Mouse (Mus musculus) CH12.LX (cell line): ENCODE data around the gene Sik3. TPM values are rescaled to one million over a fixed set of nuclear protein-coding genes. Genes with fewer than 3 reads are reported as not detected.

ENCODE experiments used
- DNase-seq: peaks from one replicate; pipeline ENCODE4 v3.0.0-alpha.2; 2013; ENCODE audit errors: extremely low read depth
- H3K27ac ChIP-seq: 2 replicates; pipeline ENCODE4 v1.5.1; 2012; ENCODE audit warnings: low read depth, mild to moderate bottlenecking, control low read depth, moderate library complexity; ENCODE audit not compliant: insufficient read depth
- H3K27me3 ChIP-seq: replicated peaks from 2 replicates; pipeline ENCODE3; 2012; ENCODE audit warnings: inconsistent platforms
- H3K36me3 ChIP-seq, 2 experiments: replicated peaks in 1 of 2; 2 replicates each; pipeline versions ENCODE3 to v1.6.1; 2012; ENCODE audit warnings: inconsistent platforms in 1 of 2, low read length in 1 of 2, mild to moderate bottlenecking in 1 of 2, mixed read lengths in 1 of 2, moderate library complexity in 1 of 2; ENCODE audit not compliant: control insufficient read depth in 1 of 2, insufficient read depth in 1 of 2
- H3K4me1 ChIP-seq, 2 experiments: 2 replicates each; pipeline ENCODE4 v1.6.1; 2012; ENCODE audit warnings: inconsistent platforms in 1 of 2, moderate library complexity in 1 of 2; ENCODE audit not compliant: insufficient read depth in 2 of 2, control insufficient read depth in 1 of 2
- H3K4me2 ChIP-seq: 2 replicates; pipeline ENCODE4 v1.6.1; 2012; ENCODE audit warnings: low read depth, mild to moderate bottlenecking, control low read depth; ENCODE audit not compliant: poor library complexity, insufficient read depth, severe bottlenecking
- H3K4me3 ChIP-seq, 3 experiments: fragments of 150-350 bp in 1 of 3; sonication (generic) in 1 of 3; replicated peaks in 1 of 3; 2 replicates each; pipeline versions ENCODE3 to v1.5.1; 2011 to 2012; ENCODE audit warnings: low read depth in 2 of 3, low read length in 2 of 3, mild to moderate bottlenecking in 2 of 3, moderate library complexity in 2 of 3, control low read depth in 1 of 3, improper control_type of control experiment in 1 of 3, inconsistent platforms in 1 of 3, mixed read lengths in 1 of 3; ENCODE audit not compliant: poor library complexity in 1 of 3
- H3K79me2 ChIP-seq: replicated peaks from 2 replicates; pipeline ENCODE4 v1.6.1; 2012; ENCODE audit warnings: mild to moderate bottlenecking, moderate library complexity; ENCODE audit not compliant: control insufficient read depth, poor library complexity, insufficient read depth, severe bottlenecking; ENCODE audit errors: extremely low read depth
- H3K9ac ChIP-seq: 2 replicates; pipeline ENCODE4 v1.6.1; 2012; ENCODE audit warnings: low read depth, mild to moderate bottlenecking, control low read depth, moderate library complexity; ENCODE audit not compliant: insufficient read depth
- H3K9me3 ChIP-seq: replicated peaks from 2 replicates; pipeline ENCODE3; 2012; ENCODE audit warnings: low read length, inconsistent platforms, mixed read lengths
- BHLHE40 ChIP-seq: IDR thresholded peaks from 2 replicates; pipeline ENCODE4 v1.6.1; 2011; ENCODE audit warnings: mild to moderate bottlenecking, low read depth, low read length, improper control_type of control experiment
- CHD1 ChIP-seq: IDR thresholded peaks from 2 replicates; pipeline ENCODE4 v1.6.1; 2012; ENCODE audit warnings: low read depth, low read length, improper control_type of control experiment, inconsistent platforms
- CHD2 ChIP-seq: IDR thresholded peaks from 2 replicates; pipeline ENCODE4 v1.6.1; 2011; ENCODE audit warnings: low read length, improper control_type of control experiment
- CTCF ChIP-seq, 2 experiments: IDR thresholded peaks in 1 of 2; conservative IDR thresholded peaks in 1 of 2; 2 replicates each; pipeline ENCODE4 v1.5.1; 2011 to 2012; ENCODE audit warnings: low read depth in 2 of 2, low read length in 2 of 2, improper control_type of control experiment in 1 of 2, inconsistent platforms in 1 of 2, mild to moderate bottlenecking in 1 of 2, moderate library complexity in 1 of 2
- ETS1 ChIP-seq: conservative IDR thresholded peaks from 2 replicates; pipeline ENCODE4 v1.6.1; 2012; ENCODE audit warnings: low read depth, mild to moderate bottlenecking, inconsistent platforms, low read length, improper control_type of control experiment, moderate library complexity
- JUN ChIP-seq: IDR thresholded peaks from 2 replicates; pipeline ENCODE4 v1.6.1; 2011; ENCODE audit warnings: low read depth, mild to moderate bottlenecking, low read length, improper control_type of control experiment, moderate library complexity; ENCODE audit not compliant: insufficient read depth
- JUND ChIP-seq: conservative IDR thresholded peaks from 2 replicates; pipeline ENCODE4 v1.6.1; 2011; ENCODE audit warnings: low read depth, low read length, improper control_type of control experiment
- MAFK ChIP-seq: IDR thresholded peaks from 2 replicates; pipeline ENCODE4 v1.6.1; 2011; ENCODE audit warnings: low read length, improper control_type of control experiment; ENCODE audit not compliant: insufficient replicate concordance
- MAX ChIP-seq: IDR thresholded peaks from 2 replicates; pipeline ENCODE4 v1.6.1; 2011; ENCODE audit warnings: low read length, improper control_type of control experiment
- MAZ ChIP-seq: IDR thresholded peaks from 2 replicates; pipeline ENCODE4 v1.6.1; 2012; ENCODE audit warnings: low read depth, mild to moderate bottlenecking, inconsistent platforms, low read length, improper control_type of control experiment, moderate library complexity
- MEF2A ChIP-seq: IDR thresholded peaks from 2 replicates; pipeline ENCODE4 v1.6.1; 2014; ENCODE audit warnings: low read depth, mild to moderate bottlenecking, inconsistent platforms, low read length, improper control_type of control experiment, borderline replicate concordance
- MXI1 ChIP-seq: IDR thresholded peaks from 2 replicates; pipeline ENCODE4 v1.6.1; 2011; ENCODE audit warnings: mild to moderate bottlenecking, low read depth, low read length, improper control_type of control experiment
- MYC ChIP-seq: IDR thresholded peaks from 2 replicates; pipeline ENCODE4 v1.6.1; 2011; ENCODE audit warnings: low read depth, mild to moderate bottlenecking, improper control_type of control experiment, low read length
- NRF1 ChIP-seq: IDR thresholded peaks from 2 replicates; pipeline ENCODE4 v1.6.1; 2014; ENCODE audit warnings: low read depth, mild to moderate bottlenecking, inconsistent platforms, low read length, improper control_type of control experiment, moderate library complexity
- POLR2AphosphoS2 ChIP-seq: IDR thresholded peaks from 2 replicates; pipeline ENCODE4 v1.6.1; 2011; ENCODE audit warnings: low read depth, low read length, improper control_type of control experiment
- SMC3 ChIP-seq: IDR thresholded peaks from 2 replicates; pipeline ENCODE4 v1.6.1; 2011; ENCODE audit warnings: low read depth, low read length, improper control_type of control experiment
- USF2 ChIP-seq: conservative IDR thresholded peaks from 2 replicates; pipeline ENCODE4 v1.6.1; 2011; ENCODE audit warnings: low read depth, low read length, improper control_type of control experiment
- ZKSCAN1 ChIP-seq: IDR thresholded peaks from 2 replicates; pipeline ENCODE4 v1.6.1; 2012; ENCODE audit warnings: low read depth, inconsistent platforms, low read length, improper control_type of control experiment, borderline replicate concordance
- ZMIZ1 ChIP-seq: IDR thresholded peaks from 2 replicates; pipeline ENCODE4 v1.6.1; 2012; ENCODE audit warnings: low read depth, mild to moderate bottlenecking, inconsistent platforms, low read length, improper control_type of control experiment
- dilution Hi-C: fragments of 300-500 bp; cut with MboI; formaldehyde crosslinking; loops from 2 replicates; pipeline ENCODE4 v1.14.3; 2020; ENCODE audit warnings: low sequenced_read_pairs; ENCODE audit not compliant: extremely low pct_unique_long_range_greater_than_20kb, extremely low pct_ligation_motif_present
- in situ Hi-C: fragments of 300-500 bp; cut with MboI; formaldehyde crosslinking; loops from 3 replicates; pipeline ENCODE4 v1.14.3; 2019; ENCODE audit warnings: low sequenced_read_pairs, low pct_ligation_motif_present, low pct_unique_long_range_greater_than_20kb, mixed read lengths
- polyA plus RNA-seq: library from polyadenylated mRNA; unstranded; fragments of >175 nt; gene quantifications from 2 replicates; pipeline ENCODE4 v1.2.1, GENCODE M21; 2012; ENCODE audit warnings: low read depth; ENCODE audit not compliant: insufficient read length
- total RNA-seq, 2 experiments: library from RNA; depleted of rRNA; stranded (reverse); fragments of 300-350 nt in 1 of 2; fragments of >200 nt in 1 of 2; gene quantifications; 2 replicates each; pipeline ENCODE4 v1.2.3; 2012 to 2014

Gene Sik3
- total and polyA plus RNA-seq, 3 experiments = 14.9 to 29.8 (median 21.4) TPM

DNA sequence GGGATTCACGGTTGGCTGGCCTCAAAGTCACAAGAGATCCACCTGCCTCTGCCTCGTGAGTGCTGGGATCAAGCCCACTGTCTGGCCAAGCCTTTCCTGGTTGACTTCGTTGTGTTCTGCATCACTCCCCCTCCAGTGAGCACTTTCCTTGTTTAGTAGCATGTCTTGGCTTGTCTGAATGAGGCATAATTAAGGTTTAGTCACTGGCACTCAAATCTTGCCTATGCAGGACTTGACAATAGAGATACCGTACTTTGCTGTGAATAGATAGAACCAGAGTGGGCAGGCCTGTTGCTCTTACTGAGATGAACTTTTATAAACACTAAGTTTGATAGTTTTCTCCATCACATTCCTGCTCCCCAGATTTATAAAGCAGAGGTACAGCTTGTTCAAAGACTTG is 56.4 kb downstream of the Sik3 start:
- TF ChIP-seq ETS1 (0 out of 2 replicates have a peak, but pooled peaks have one; percentile 30), MAX (no peak), JUND (no peak), JUN (no peak), POLR2AphosphoS2 (no peak), MXI1 (no peak), MYC (no peak), MAZ (no peak), ZKSCAN1 (no peak), MAFK (no peak), ZMIZ1 (no peak), USF2 (no peak), CHD2 (no peak), CHD1 (no peak), MEF2A (no peak), BHLHE40 (peak; percentile 45), NRF1 (no peak)
- in situ Hi-C loops (no loop called here), dilution Hi-C loops (no loop called here)
- DNase-seq = no peak
- H3K4me1 ChIP-seq = peaks cover 19 to 56% of the 10 kb centered on the region in 2 experiments
- no peaks in the 10 kb centered on the region for H3K27me3 ChIP-seq
- H3K4me2 ChIP-seq = no peak overlapping the region
- no peak overlapping the region for H3K9ac ChIP-seq
- H3K36me3 ChIP-seq = peaks cover 0 to 24% of the 10 kb centered on the region in 2 experiments
- no peak overlapping the region for H3K27ac ChIP-seq
- H3K79me2 ChIP-seq = peaks cover 6% of the 10 kb centered on the region; the same call in 1 of the 2 replicates
- H3K9me3 ChIP-seq = no peaks in the 10 kb centered on the region
- no peak overlapping the region for H3K4me3 ChIP-seq

DNA sequence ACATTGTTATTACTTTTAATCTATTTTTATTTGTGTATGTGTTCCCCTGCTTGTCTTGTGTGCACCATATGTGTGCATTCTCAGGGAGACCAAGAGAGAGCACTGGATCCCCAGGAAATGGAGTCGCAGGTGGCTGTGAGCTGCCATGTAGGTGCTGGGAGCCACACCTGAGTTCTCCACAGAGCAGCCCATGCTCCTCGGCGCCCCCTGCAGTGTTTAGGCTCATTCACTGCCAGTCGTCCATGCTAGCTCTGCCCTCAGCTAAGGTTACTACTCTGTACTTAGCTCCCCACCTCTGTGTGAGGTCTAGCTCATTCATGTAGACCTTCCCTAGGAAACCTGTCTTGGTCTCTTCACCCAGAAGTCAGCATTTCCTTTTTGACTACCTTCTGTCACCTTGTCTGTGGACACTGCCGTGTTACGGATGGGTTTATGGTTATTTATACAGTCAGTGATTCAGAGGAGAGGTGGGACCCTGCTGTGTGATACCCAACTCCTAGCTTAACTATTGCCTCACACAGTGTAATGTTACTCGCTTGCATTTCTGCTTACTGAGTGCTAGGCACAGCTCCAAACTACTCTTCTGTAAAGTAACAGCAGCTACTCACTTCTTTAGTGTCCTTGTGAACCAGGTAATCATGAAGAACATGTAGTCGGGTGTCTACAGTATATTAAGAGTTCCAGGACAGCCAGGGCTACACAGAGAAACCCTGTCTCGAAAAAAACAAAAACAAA is 59.6 kb downstream of the Sik3 start:
- Histone ChIP-seq H3K9ac (no peak overlapping the region), H3K36me3 (peaks cover 0 to 27% of the 10 kb centered on the region in 2 experiments), H3K4me3 (no peak overlapping the region), H3K27me3 (no peaks in the 10 kb centered on the region), H3K79me2 (peaks cover 6% of the 10 kb centered on the region; the same call in 1 of the 2 replicates), H3K9me3 (no peaks in the 10 kb centered on the region), H3K4me1 (peaks cover 14 to 47% of the 10 kb centered on the region in 2 experiments), H3K27ac (no peak overlapping the region), H3K4me2 (no peak overlapping the region)
- dilution Hi-C loops (no loop called here), in situ Hi-C loops (no loop called here)
- DNase-seq = no peak
- TF ChIP-seq CTCF (conservative IDR thresholded peaks at IDR 0.05 in 1 of 2, IDR thresholded peaks at IDR 0.05 in 1 of 2; ENCODE audit: low read depth in 2 of 2, low read length in 2 of 2) = peak in 1 of 2 experiments; percentile 44; a peak in 1 of 4 replicates
- TF ChIP-seq NRF1 = no peak
- no peak for TF ChIP-seq MEF2A
- peak; percentile 10; the same call in 1 of the 2 replicates for TF ChIP-seq SMC3
- TF ChIP-seq JUN = no peak
- no peak for TF ChIP-seq ETS1
